ENCODE assay signal across 17 mouse cellular contexts in the genomic region with DNA sequence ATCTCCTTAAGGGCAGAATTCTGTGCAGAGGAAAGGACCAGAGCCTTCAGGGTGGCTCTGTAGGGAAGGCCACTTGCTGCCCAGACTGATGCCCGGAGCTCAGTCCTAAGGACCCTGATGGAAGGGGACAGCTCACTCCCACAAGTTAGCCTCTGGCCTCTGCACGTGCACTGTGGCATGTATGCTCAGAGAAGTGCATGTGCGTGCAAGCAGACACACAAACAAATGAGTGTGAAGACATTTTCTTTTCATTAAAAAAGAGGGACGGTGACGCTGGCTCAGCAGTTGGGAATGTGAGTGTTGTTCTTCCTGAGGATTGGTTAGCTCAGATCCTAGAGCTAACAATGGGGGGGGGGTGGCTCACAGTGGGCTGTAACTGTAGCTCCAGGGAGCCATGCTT. TPM values are rescaled to one million over a fixed set of nuclear protein-coding genes. Genes with fewer than 3 reads are reported as not detected.
DNase-seq lines count a peak whose midpoint lies in the region; TF ChIP-seq lines count a peak whose summit lies in the region.
"Had no signal": no experiment of that assay in that cellular context is flagged by ENCODE, and none has a peak within 500 bp of the region (broad histone marks: within the 10 kb centered on the region; RNA-seq: fewer than 3 reads in every experiment).

No protein-coding gene starts in this region.

- WGBS in heart, embryonic 10.5 days, result 58% methylated on average over 5 of the region's 5 CpGs
- 79% methylated on average over 5 of the region's 5 CpGs for WGBS in heart, adult 2 months
- WGBS in olfactory bulb, adult 2 months, result 48% methylated on average over 5 of the region's 5 CpGs

- H3K9ac ChIP-seq in heart, adult 2 months (ENCODE audit: low read depth, low read length), result no peak overlapping the region
- H3K9ac ChIP-seq: forebrain, postnatal 0 days; limb, embryonic 12.5 days; neural tube, embryonic 12.5 days had no signal

- H3K4me1 ChIP-seq in heart, embryonic 10.5 days, result peaks cover 50% of the 10 kb centered on the region
- H3K4me1 ChIP-seq in heart, adult 2 months (ENCODE audit: control insufficient read depth, insufficient read depth, low read length), result peaks cover 9% of the 10 kb centered on the region
- H3K4me1 ChIP-seq in olfactory bulb, adult 2 months (ENCODE audit: control insufficient read depth, insufficient read depth, low read length), result peaks cover 55% of the 10 kb centered on the region

- intact Hi-C loops in heart, adult 2 months (cut with DNase I), result no loop called here

- no peak overlapping the region for H3K4me3 ChIP-seq in heart, embryonic 10.5 days
- H3K4me3 ChIP-seq in heart, adult 2 months, result no peak overlapping the region
- no peak overlapping the region for H3K4me3 ChIP-seq in olfactory bulb, adult 2 months (ENCODE audit: insufficient read depth, low read depth, low read length)
- H3K4me3 ChIP-seq: gastrocnemius, adult 2 months; limb, embryonic 12.5 days; neural tube, embryonic 12.5 days had no signal

- DNase-seq in heart, embryonic 10.5 days (ENCODE audit: low spot score), result no peak
- DNase-seq in heart, adult 2 months, result no peak
- DNase-seq in retina, postnatal 1 day, result peak; percentile 36
- DNase-seq in retina, embryonic 14.5 days (ENCODE audit: low spot score), result no peak
- DNase-seq in thymus, postnatal 4 days, result no peak
- no peak for DNase-seq in heart, adult 8-10 months (ENCODE audit: low spot score)
- no peak for DNase-seq in testis, postnatal 14 days (ENCODE audit: low spot score)
- DNase-seq: cerebellum, postnatal 10 days; forebrain, postnatal 0 days; gastrocnemius, adult 2 months; heart, adult 11 months; kidney, postnatal 25 days; right cerebral cortex, postnatal 25 days had no signal

- TF ChIP-seq POLR2A in heart, adult 2 months (IDR thresholded peaks at IDR 0.05; ENCODE audit: insufficient read depth, low read depth, low read length), result no peak
- no peak for TF ChIP-seq POLR2A in olfactory bulb, adult 2 months (IDR thresholded peaks at IDR 0.05; ENCODE audit: insufficient read depth, low read depth, low read length)

- no peaks in the 10 kb centered on the region for H3K36me3 ChIP-seq in heart, embryonic 10.5 days
- no peaks in the 10 kb centered on the region for H3K36me3 ChIP-seq in heart, adult 2 months (ENCODE audit: control insufficient read depth, insufficient read depth, low read length)
- H3K36me3 ChIP-seq: limb, embryonic 12.5 days; neural tube, embryonic 12.5 days had no signal

- H3K27ac ChIP-seq in heart, embryonic 10.5 days, result peak overlapping the region; percentile 64; the same call in 1 of the 2 replicates
- no peak overlapping the region for H3K27ac ChIP-seq in heart, adult 2 months
- peak overlapping the region; percentile 58 for H3K27ac ChIP-seq in olfactory bulb, adult 2 months (ENCODE audit: insufficient read depth, low read depth, low read length)
- H3K27ac ChIP-seq: gastrocnemius, adult 2 months; limb, embryonic 12.5 days; neural tube, embryonic 12.5 days had no signal

- no peak for TF ChIP-seq EP300 in heart, adult 2 months (IDR thresholded peaks at IDR 0.05; ENCODE audit: insufficient read depth, low read depth, low read length)

- H3K27me3 ChIP-seq in heart, embryonic 10.5 days (ENCODE audit: insufficient read depth, poor library complexity, severe bottlenecking), result peaks cover 6% of the 10 kb centered on the region; the same call in 1 of the 2 replicates
- no peaks in the 10 kb centered on the region for H3K27me3 ChIP-seq in heart, adult 2 months (ENCODE audit: control insufficient read depth, insufficient read depth, low read length)
- H3K27me3 ChIP-seq: limb, embryonic 12.5 days; neural tube, embryonic 12.5 days; Patski had no signal

- no peaks in the 10 kb centered on the region for H3K79me2 ChIP-seq in heart, adult 2 months (replicated peaks; ENCODE audit: control insufficient read depth, insufficient read depth, low read length)

- H3K9me3 ChIP-seq in heart, embryonic 10.5 days, result no peaks in the 10 kb centered on the region
- H3K9me3 ChIP-seq: limb, embryonic 12.5 days; neural tube, embryonic 12.5 days had no signal

- TF ChIP-seq CTCF in heart, adult 2 months (IDR thresholded peaks at IDR 0.05), result no peak
- no peak for TF ChIP-seq CTCF in olfactory bulb, adult 2 months (IDR thresholded peaks at IDR 0.05; ENCODE audit: insufficient read depth, low read depth, low read length)

RNA-seq across cellular contexts. Expression of a gene that starts 9.2 kb away (rescaled TPM):
- polyA plus RNA-seq in heart, embryonic 10.5 days (2016; fragmentation: Nextera tagmentation; extraction: Ambion mirVana), result 3.5 and 5.6 TPM in 2 replicates
- total RNA-seq in heart, adult 2 months (2021), result 10 to 100 TPM; 15.0 to 17.3 TPM
- polyA plus RNA-seq in heart, adult 2 months (2012; rRNA removed), result 11.7 and 12.7 TPM in 2 replicates
- polyA plus RNA-seq in olfactory bulb, adult 2 months (2012; ENCODE audit: insufficient read depth, insufficient read length, low replicate concordance, missing spikeins), result not detected in 2 replicates
- 10 to 100 TPM; 14.7 to 19.5 (median 17.7) TPM for total RNA-seq in heart, adult 8-10 months (2022)

RNA-seq across cellular contexts. Expression of a gene that starts 40.4 kb away (rescaled TPM):
- polyA plus RNA-seq in heart, embryonic 10.5 days (2016; fragmentation: Nextera tagmentation; extraction: Ambion mirVana), result 57.2 and 99.3 TPM in 2 replicates
- total RNA-seq in heart, adult 2 months (2021), result 100 to 1,000 TPM; 150 to 173 TPM
- 85.2 and 98.2 TPM in 2 replicates for polyA plus RNA-seq in heart, adult 2 months (2012; rRNA removed)
- not detected in 2 replicates for polyA plus RNA-seq in olfactory bulb, adult 2 months (2012; ENCODE audit: insufficient read depth, insufficient read length, low replicate concordance, missing spikeins)
- 100 to 1,000 TPM; 184 to 207 (median 193) TPM for total RNA-seq in heart, adult 8-10 months (2022)

Comparison
In these comparisons a context has a peak if more than half of its experiments do, and no peak if none do; other contexts are left out.
1. RNA of a gene that starts 40.4 kb away (polyA plus RNA-seq): 85.2 to 98.2 TPM in heart, adult 2 months and 57.2 to 99.3 TPM in heart, embryonic 10.5 days; not detected in olfactory bulb, adult 2 months; every median in the first group is over 10 times any median in the second.